Mouse (Mus musculus) neural tube, embryonic 11.5 days (tissue): ENCODE data around the gene Pycr2. TPM values are rescaled to one million over a fixed set of nuclear protein-coding genes. Genes with fewer than 3 reads are reported as not detected.

ENCODE experiments used
- ATAC-seq: fragments of 200-750 bp; cut with Nextera tagmentation; 2 replicates; pipeline ENCODE4 v1.8.0; 2017; ENCODE audit warnings: moderate number of reproducible peaks, mild to moderate bottlenecking, moderate TSS enrichment, moderate library complexity; ENCODE audit not compliant: insufficient read depth, low FRiP score, low TSS enrichment
- DNase-seq: peaks from one replicate; pipeline ENCODE4 v3.0.0-alpha.2; 2015; ENCODE audit warnings: low spot score
- H3K27ac ChIP-seq: fragments of 300-500 bp; sonication (generic); 2 replicates; pipeline ENCODE4 v1.5.1; 2014; ENCODE audit warnings: low read depth, mild to moderate bottlenecking, low read length
- H3K27me3 ChIP-seq: fragments of 300-500 bp; sonication (generic); 2 replicates; pipeline ENCODE4 v1.6.1; 2014; ENCODE audit warnings: mild to moderate bottlenecking, low read length, mixed read lengths; ENCODE audit not compliant: control insufficient read depth, insufficient read depth
- H3K36me3 ChIP-seq: fragments of 300-500 bp; sonication (generic); 2 replicates; pipeline ENCODE4 v1.6.1; 2014; ENCODE audit warnings: mild to moderate bottlenecking, low read length, moderate library complexity, mixed read lengths; ENCODE audit not compliant: control insufficient read depth, insufficient read depth
- H3K4me1 ChIP-seq: fragments of 300-500 bp; sonication (generic); 2 replicates; pipeline ENCODE4 v1.6.1; 2014; ENCODE audit warnings: low read length, mixed read lengths; ENCODE audit not compliant: control insufficient read depth, insufficient read depth
- H3K4me2 ChIP-seq: fragments of 300-500 bp; sonication (generic); 2 replicates; pipeline ENCODE4 v1.6.1; 2014; ENCODE audit warnings: low read depth, mild to moderate bottlenecking, moderate library complexity
- H3K4me3 ChIP-seq: fragments of 300-500 bp; sonication (generic); 2 replicates; pipeline ENCODE4 v1.5.1; 2014; ENCODE audit warnings: low read depth, low read length
- H3K9ac ChIP-seq: fragments of 300-500 bp; sonication (generic); 2 replicates; pipeline ENCODE4 v1.6.1; 2014; ENCODE audit warnings: mild to moderate bottlenecking, low read length
- H3K9me3 ChIP-seq: fragments of 300-500 bp; sonication (generic); 2 replicates; pipeline ENCODE4 v1.6.1; 2016; ENCODE audit warnings: low read length; ENCODE audit not compliant: control insufficient read depth
- WGBS: fragments of 180-500 bp; shearing (Covaris S2); extraction: QIAGEN DNeasy Blood & Tissue Kit; methylation state at CpG from one replicate; pipeline ENCODE4 v1.1.7; 2014; 5-methylcytosine and 5-hydroxymethylcytosine counted together
- polyA plus RNA-seq: library from polyadenylated mRNA; unstranded; fragments of >200 nt; fragmentation: Nextera tagmentation; extraction: Ambion mirVana; gene quantifications from 2 replicates; pipeline ENCODE4 v1.2.1, GENCODE M21; 2014

Pycr2 gene
- polyA plus RNA-seq, 1 experiment from 2014 or later = 113 TPM

DNA sequence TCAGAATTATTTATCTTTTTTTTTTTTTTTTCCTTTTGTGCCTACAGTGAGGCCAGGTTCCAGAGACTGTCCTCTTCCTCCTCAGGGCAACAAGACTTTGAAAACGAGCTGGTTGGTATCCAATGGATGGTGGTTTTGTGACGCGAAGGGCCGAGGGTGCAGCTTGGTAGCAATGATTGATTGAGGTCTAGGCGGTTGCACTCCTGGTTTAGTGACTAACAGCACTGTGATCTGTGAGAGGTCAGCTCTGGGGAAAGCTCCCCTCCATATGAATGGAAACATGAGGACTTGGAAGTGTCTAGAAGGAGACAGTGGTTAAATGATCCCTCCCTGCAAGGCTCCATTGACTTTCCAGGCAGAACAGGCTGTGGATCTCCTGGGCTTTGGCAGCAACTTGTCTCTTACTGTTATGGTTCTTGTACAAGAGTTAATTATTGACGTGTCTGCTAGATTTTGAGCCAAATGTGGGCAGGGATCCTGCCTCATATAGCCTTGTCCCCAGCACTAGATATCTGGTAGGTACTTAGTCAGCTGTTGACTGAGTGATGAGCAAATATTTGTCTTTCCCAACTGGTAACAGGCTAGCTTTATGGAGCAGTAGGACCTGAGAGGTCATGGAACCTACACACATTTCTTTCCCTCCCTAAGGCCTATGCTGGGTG, 48.1 kb downstream of the Pycr2 start:
- Histone ChIP-seq H3K9me3 (no peaks in the 10 kb centered on the region), H3K27ac (no peak overlapping the region), H3K27me3 (no peaks in the 10 kb centered on the region), H3K36me3 (no peaks in the 10 kb centered on the region), H3K9ac (no peak overlapping the region), H3K4me2 (no peak overlapping the region), H3K4me3 (no peak overlapping the region), H3K4me1 (no peaks in the 10 kb centered on the region)
- WGBS = 74% methylated on average over 6 of the region's 6 CpGs
- DNase-seq (no peak), ATAC-seq (no peak)

DNA sequence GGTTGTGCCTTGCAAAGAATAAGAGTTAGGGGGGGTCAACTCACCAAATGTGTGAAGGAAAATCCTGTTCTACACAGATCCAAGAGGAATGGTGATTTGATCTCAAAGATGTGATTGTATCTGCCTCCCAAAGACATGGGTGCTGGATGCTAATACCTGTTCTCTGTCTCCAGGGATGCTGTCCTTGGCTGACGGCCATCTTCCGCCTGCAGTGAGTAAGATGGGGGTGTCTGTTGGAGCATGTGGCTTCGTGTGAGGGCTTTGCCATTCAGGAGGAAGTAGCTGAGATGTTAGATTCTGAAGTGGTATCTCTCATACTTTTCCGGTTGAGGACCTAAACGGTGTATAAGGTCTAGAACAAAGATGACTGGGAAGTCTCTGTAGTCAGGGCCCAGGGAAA, 48.7 kb downstream of the Pycr2 start:
- ATAC-seq (no peak), DNase-seq (no peak)
- Histone ChIP-seq H3K27me3 (no peaks in the 10 kb centered on the region), H3K27ac (no peak overlapping the region), H3K4me2 (no peak overlapping the region), H3K36me3 (no peaks in the 10 kb centered on the region), H3K9ac (no peak overlapping the region), H3K4me1 (no peaks in the 10 kb centered on the region), H3K9me3 (no peaks in the 10 kb centered on the region), H3K4me3 (no peak overlapping the region)
- WGBS = 93% methylated on average over 5 of the region's 5 CpGs

GRCm38 (mm10) chr1:180956401-180956800, 52.3 kb downstream of the Pycr2 start:
- H3K36me3 ChIP-seq = no peaks in the 10 kb centered on the region
- DNase-seq (no peak), ATAC-seq (no peak)
- H3K27me3 ChIP-seq = no peaks in the 10 kb centered on the region
- no peak overlapping the region for H3K9ac ChIP-seq
- no peak overlapping the region for H3K4me3 ChIP-seq
- no peaks in the 10 kb centered on the region for H3K4me1 ChIP-seq
- H3K27ac ChIP-seq = no peak overlapping the region
- 91% methylated on average over 8 of the region's 8 CpGs for WGBS
- no peak overlapping the region for H3K4me2 ChIP-seq
- no peaks in the 10 kb centered on the region for H3K9me3 ChIP-seq

GRCm38 (mm10) chr1:180956973-180957381, 52.9 kb downstream of the Pycr2 start:
- DNase-seq (no peak), ATAC-seq (no peak)
- no peaks in the 10 kb centered on the region for H3K27me3 ChIP-seq
- 87% methylated on average over 8 of the region's 8 CpGs for whole genome bisulfite sequencing
- H3K36me3 ChIP-seq = no peaks in the 10 kb centered on the region
- no peak overlapping the region for H3K9ac ChIP-seq
- H3K4me2 ChIP-seq = no peak overlapping the region
- H3K4me1 ChIP-seq = no peaks in the 10 kb centered on the region
- H3K4me3 ChIP-seq = no peak overlapping the region
- no peak overlapping the region for H3K27ac ChIP-seq
- no peaks in the 10 kb centered on the region for H3K9me3 ChIP-seq

Other genes with a start within 250 kb of the Pycr2 start
- gene Mixl1, start 207.3 kb upstream of the Pycr2 start, polyA plus RNA-seq = 0.09 and 0.27 TPM in 2 replicates
- 23.1 and 24.6 TPM in 2 replicates for gene Acbd3, start 178.2 kb upstream of the Pycr2 start, polyA plus RNA-seq
- gene H3f3a, start 90.3 kb upstream of the Pycr2 start, polyA plus RNA-seq = 3,301 and 3,463 TPM in 2 replicates
- 34.7 and 37.8 TPM in 2 replicates for gene Sde2, start 53.2 kb upstream of the Pycr2 start, polyA plus RNA-seq
- gene Lefty2, start 11.2 kb upstream of the Pycr2 start, polyA plus RNA-seq = not detected in 2 replicates
- gene Lefty1, start 30.7 kb downstream of the Pycr2 start, polyA plus RNA-seq = 0.39 and 0.41 TPM in 2 replicates
- gene Tmem63a, start 38.1 kb downstream of the Pycr2 start, polyA plus RNA-seq = 2.6 and 3.1 TPM in 2 replicates
- gene Ephx1, start 116.6 kb downstream of the Pycr2 start, polyA plus RNA-seq = 1.6 and 2.7 TPM in 2 replicates
- gene 9130409I23Rik, start 146.9 kb downstream of the Pycr2 start, polyA plus RNA-seq = not detected in 2 replicates
- 39.2 and 39.3 TPM in 2 replicates for gene Nvl, start 239.9 kb downstream of the Pycr2 start, polyA plus RNA-seq
- 94.2 and 106 TPM in 2 replicates for gene Cnih4, start 240.4 kb downstream of the Pycr2 start, polyA plus RNA-seq